Mouse (Mus musculus) CH12.LX (cell line): ENCODE data around the gene Kalrn. TPM values are rescaled to one million over a fixed set of nuclear protein-coding genes. Genes with fewer than 3 reads are reported as not detected.

ENCODE experiments used
- DNase-seq: peaks from one replicate; pipeline ENCODE4 v3.0.0-alpha.2; 2013; ENCODE audit errors: extremely low read depth
- H3K27ac ChIP-seq: 2 replicates; pipeline ENCODE4 v1.5.1; 2012; ENCODE audit warnings: low read depth, mild to moderate bottlenecking, control low read depth, moderate library complexity; ENCODE audit not compliant: insufficient read depth
- H3K27me3 ChIP-seq: replicated peaks from 2 replicates; pipeline ENCODE3; 2012; ENCODE audit warnings: inconsistent platforms
- H3K36me3 ChIP-seq, 2 experiments: replicated peaks in 1 of 2; 2 replicates each; pipeline versions ENCODE3 to v1.6.1; 2012; ENCODE audit warnings: inconsistent platforms in 1 of 2, low read length in 1 of 2, mild to moderate bottlenecking in 1 of 2, mixed read lengths in 1 of 2, moderate library complexity in 1 of 2; ENCODE audit not compliant: control insufficient read depth in 1 of 2, insufficient read depth in 1 of 2
- H3K4me1 ChIP-seq, 2 experiments: 2 replicates each; pipeline ENCODE4 v1.6.1; 2012; ENCODE audit warnings: inconsistent platforms in 1 of 2, moderate library complexity in 1 of 2; ENCODE audit not compliant: insufficient read depth in 2 of 2, control insufficient read depth in 1 of 2
- H3K4me2 ChIP-seq: 2 replicates; pipeline ENCODE4 v1.6.1; 2012; ENCODE audit warnings: low read depth, mild to moderate bottlenecking, control low read depth; ENCODE audit not compliant: poor library complexity, insufficient read depth, severe bottlenecking
- H3K4me3 ChIP-seq, 3 experiments: fragments of 150-350 bp in 1 of 3; sonication (generic) in 1 of 3; replicated peaks in 1 of 3; 2 replicates each; pipeline versions ENCODE3 to v1.5.1; 2011 to 2012; ENCODE audit warnings: low read depth in 2 of 3, low read length in 2 of 3, mild to moderate bottlenecking in 2 of 3, moderate library complexity in 2 of 3, control low read depth in 1 of 3, improper control_type of control experiment in 1 of 3, inconsistent platforms in 1 of 3, mixed read lengths in 1 of 3; ENCODE audit not compliant: poor library complexity in 1 of 3
- H3K79me2 ChIP-seq: replicated peaks from 2 replicates; pipeline ENCODE4 v1.6.1; 2012; ENCODE audit warnings: mild to moderate bottlenecking, moderate library complexity; ENCODE audit not compliant: control insufficient read depth, poor library complexity, insufficient read depth, severe bottlenecking; ENCODE audit errors: extremely low read depth
- H3K9ac ChIP-seq: 2 replicates; pipeline ENCODE4 v1.6.1; 2012; ENCODE audit warnings: low read depth, mild to moderate bottlenecking, control low read depth, moderate library complexity; ENCODE audit not compliant: insufficient read depth
- H3K9me3 ChIP-seq: replicated peaks from 2 replicates; pipeline ENCODE3; 2012; ENCODE audit warnings: low read length, inconsistent platforms, mixed read lengths
- BHLHE40 ChIP-seq: IDR thresholded peaks from 2 replicates; pipeline ENCODE4 v1.6.1; 2011; ENCODE audit warnings: mild to moderate bottlenecking, low read depth, low read length, improper control_type of control experiment
- CHD1 ChIP-seq: IDR thresholded peaks from 2 replicates; pipeline ENCODE4 v1.6.1; 2012; ENCODE audit warnings: low read depth, low read length, improper control_type of control experiment, inconsistent platforms
- ELF1 ChIP-seq: IDR thresholded peaks from 2 replicates; pipeline ENCODE4 v1.6.1; 2014; ENCODE audit warnings: low read depth, mild to moderate bottlenecking, inconsistent platforms, low read length, improper control_type of control experiment
- EP300 ChIP-seq: IDR thresholded peaks from 2 replicates; pipeline ENCODE4 v1.6.1; 2011; ENCODE audit warnings: low read length, improper control_type of control experiment
- ETS1 ChIP-seq: conservative IDR thresholded peaks from 2 replicates; pipeline ENCODE4 v1.6.1; 2012; ENCODE audit warnings: low read depth, mild to moderate bottlenecking, inconsistent platforms, low read length, improper control_type of control experiment, moderate library complexity
- HCFC1 ChIP-seq: IDR thresholded peaks from 2 replicates; pipeline ENCODE4 v1.6.1; 2012; ENCODE audit warnings: low read depth, mild to moderate bottlenecking, inconsistent platforms, low read length, improper control_type of control experiment
- IRF4 ChIP-seq: IDR thresholded peaks from 2 replicates; pipeline ENCODE4 v1.6.1; 2014; ENCODE audit warnings: low read depth, mild to moderate bottlenecking, inconsistent platforms, low read length, improper control_type of control experiment
- KAT2A ChIP-seq: IDR thresholded peaks from 2 replicates; pipeline ENCODE4 v1.6.1; 2012; ENCODE audit warnings: low read length, improper control_type of control experiment, inconsistent platforms; ENCODE audit not compliant: insufficient replicate concordance
- MAFK ChIP-seq: IDR thresholded peaks from 2 replicates; pipeline ENCODE4 v1.6.1; 2011; ENCODE audit warnings: low read length, improper control_type of control experiment; ENCODE audit not compliant: insufficient replicate concordance
- MAX ChIP-seq: IDR thresholded peaks from 2 replicates; pipeline ENCODE4 v1.6.1; 2011; ENCODE audit warnings: low read length, improper control_type of control experiment
- NELFE ChIP-seq: IDR thresholded peaks from 2 replicates; pipeline ENCODE4 v1.6.1; 2011; ENCODE audit warnings: low read depth, low read length, improper control_type of control experiment
- NRF1 ChIP-seq: IDR thresholded peaks from 2 replicates; pipeline ENCODE4 v1.6.1; 2014; ENCODE audit warnings: low read depth, mild to moderate bottlenecking, inconsistent platforms, low read length, improper control_type of control experiment, moderate library complexity
- POLR2A ChIP-seq: IDR thresholded peaks from 2 replicates; pipeline ENCODE4 v1.6.1; 2011; ENCODE audit warnings: low read depth, mild to moderate bottlenecking, improper control_type of control experiment, low read length
- POLR2AphosphoS2 ChIP-seq: IDR thresholded peaks from 2 replicates; pipeline ENCODE4 v1.6.1; 2011; ENCODE audit warnings: low read depth, low read length, improper control_type of control experiment
- RAD21 ChIP-seq: IDR thresholded peaks from 2 replicates; pipeline ENCODE4 v1.6.1; 2011; ENCODE audit warnings: low read depth, mild to moderate bottlenecking, low read length, improper control_type of control experiment, moderate library complexity
- RCOR1 ChIP-seq: conservative IDR thresholded peaks from 2 replicates; pipeline ENCODE4 v1.6.1; 2012; ENCODE audit warnings: low read depth, mild to moderate bottlenecking, inconsistent platforms, low read length, improper control_type of control experiment
- SIN3A ChIP-seq: IDR thresholded peaks from 2 replicates; pipeline ENCODE4 v1.6.1; 2012; ENCODE audit warnings: low read length, improper control_type of control experiment, inconsistent platforms
- SMC3 ChIP-seq: IDR thresholded peaks from 2 replicates; pipeline ENCODE4 v1.6.1; 2011; ENCODE audit warnings: low read depth, low read length, improper control_type of control experiment
- UBTF ChIP-seq: IDR thresholded peaks from 2 replicates; pipeline ENCODE4 v1.6.1; 2012; ENCODE audit warnings: low read depth, mild to moderate bottlenecking, inconsistent platforms, low read length, improper control_type of control experiment, moderate library complexity
- USF1 ChIP-seq: IDR thresholded peaks from 2 replicates; pipeline ENCODE4 v1.6.1; 2014; ENCODE audit warnings: low read depth, mild to moderate bottlenecking, inconsistent platforms, low read length, improper control_type of control experiment
- USF2 ChIP-seq: conservative IDR thresholded peaks from 2 replicates; pipeline ENCODE4 v1.6.1; 2011; ENCODE audit warnings: low read depth, low read length, improper control_type of control experiment
- ZKSCAN1 ChIP-seq: IDR thresholded peaks from 2 replicates; pipeline ENCODE4 v1.6.1; 2012; ENCODE audit warnings: low read depth, inconsistent platforms, low read length, improper control_type of control experiment, borderline replicate concordance
- dilution Hi-C: fragments of 300-500 bp; cut with MboI; formaldehyde crosslinking; loops from 2 replicates; pipeline ENCODE4 v1.14.3; 2020; ENCODE audit warnings: low sequenced_read_pairs; ENCODE audit not compliant: extremely low pct_unique_long_range_greater_than_20kb, extremely low pct_ligation_motif_present
- in situ Hi-C: fragments of 300-500 bp; cut with MboI; formaldehyde crosslinking; loops from 3 replicates; pipeline ENCODE4 v1.14.3; 2019; ENCODE audit warnings: low sequenced_read_pairs, low pct_ligation_motif_present, low pct_unique_long_range_greater_than_20kb, mixed read lengths
- polyA plus RNA-seq: library from polyadenylated mRNA; unstranded; fragments of >175 nt; gene quantifications from 2 replicates; pipeline ENCODE4 v1.2.1, GENCODE M21; 2012; ENCODE audit warnings: low read depth; ENCODE audit not compliant: insufficient read length
- total RNA-seq, 2 experiments: library from RNA; depleted of rRNA; stranded (reverse); fragments of 300-350 nt in 1 of 2; fragments of >200 nt in 1 of 2; gene quantifications; 2 replicates each; pipeline ENCODE4 v1.2.3; 2012 to 2014

The Kalrn gene
- total and polyA plus RNA-seq, 3 experiments = 0.08 to 0.09 TPM; not detected in 1

GRCm38 (mm10) chr16:33995496-33995895, 577.8 kb downstream of the Kalrn start:
- in situ Hi-C loops = no loop called here

GRCm38 (mm10) chr16:33994321-33994720, 579.0 kb downstream of the Kalrn start:
- Histone ChIP-seq H3K27ac (no peak overlapping the region), H3K9me3 (no peaks in the 10 kb centered on the region), H3K79me2 (no peaks in the 10 kb centered on the region), H3K4me2 (no peak overlapping the region), H3K4me1 (peaks cover 11 to 40% of the 10 kb centered on the region in 2 experiments), H3K4me3 (no peak overlapping the region), H3K36me3 (no peaks in the 10 kb centered on the region), H3K9ac (no peak overlapping the region), H3K27me3 (peaks cover 15% of the 10 kb centered on the region)
- in situ Hi-C loops (no loop called here), dilution Hi-C loops (no loop called here)
- DNase-seq = no peak
- TF ChIP-seq BHLHE40 (no peak), USF2 (no peak), POLR2A (no peak), ETS1 (no peak), CHD1 (no peak), RAD21 (no peak), UBTF (no peak), MAFK (no peak), HCFC1 (no peak)

More at GRCm38 (mm10) chr16:33995496-33995895, 577.8 kb downstream of the Kalrn start:
- Histone ChIP-seq H3K27ac (no peak overlapping the region), H3K27me3 (peaks cover 15% of the 10 kb centered on the region), H3K36me3 (no peaks in the 10 kb centered on the region), H3K9me3 (no peaks in the 10 kb centered on the region), H3K79me2 (no peaks in the 10 kb centered on the region), H3K4me2 (no peak overlapping the region), H3K9ac (no peak overlapping the region), H3K4me1 (peaks cover 11 to 32% of the 10 kb centered on the region in 2 experiments), H3K4me3 (no peak overlapping the region)
- dilution Hi-C loops = no loop called here
- DNase-seq = no peak
- TF ChIP-seq BHLHE40 (no peak), IRF4 (no peak), POLR2AphosphoS2 (no peak)

- H3K4me2 ChIP-seq = no peak overlapping the region
- no peak for DNase-seq
- peak overlapping the region in 1 of 3 experiments; percentile 18 for H3K4me3 ChIP-seq
- H3K4me1 ChIP-seq = peaks cover 20 to 55% of the 10 kb centered on the region in 2 experiments
- no peak for TF ChIP-seq SMC3
- TF ChIP-seq NRF1 = no peak
- no peak for TF ChIP-seq MAX
- TF ChIP-seq ZKSCAN1 = no peak
- no peak for TF ChIP-seq RCOR1
- TF ChIP-seq KAT2A = no peak
- TF ChIP-seq UBTF = no peak
- TF ChIP-seq IRF4 = no peak
- no peak for TF ChIP-seq NELFE
- TF ChIP-seq ELF1 = no peak
- TF ChIP-seq EP300 = no peak
- TF ChIP-seq CHD1 = no peak
- TF ChIP-seq MAFK = no peak
- TF ChIP-seq USF1 = no peak
- no peak for TF ChIP-seq SIN3A
- TF ChIP-seq HCFC1 = no peak
- no peaks in the 10 kb centered on the region for H3K79me2 ChIP-seq
- no peak overlapping the region for H3K9ac ChIP-seq
- no peaks in the 10 kb centered on the region for H3K9me3 ChIP-seq
- dilution Hi-C loops (no loop called here), in situ Hi-C loops (no loop called here)
- peaks cover 4% of the 10 kb centered on the region for H3K27me3 ChIP-seq
- H3K36me3 ChIP-seq = no peaks in the 10 kb centered on the region
- no peak overlapping the region for H3K27ac ChIP-seq
Measured at GRCm38 (mm10) chr16:33990712-33991111, 582.6 kb downstream of the Kalrn start.
